Comparison of ENCODE assay signal across 12 mouse cellular contexts in genomic region chr11:83592853-83593252, GRCm38 (mm10). TPM values are rescaled to one million over a fixed set of nuclear protein-coding genes. Genes with fewer than 3 reads are reported as not detected.
DNase-seq lines count a peak whose midpoint lies in the region; ATAC-seq lines count a peak whose summit lies in the region.
"Had no signal": no experiment of that assay in that cellular context is flagged by ENCODE, and none has a peak within 500 bp of the region (broad histone marks: within the 10 kb centered on the region; RNA-seq: fewer than 3 reads in every experiment).

TSS of gene Ccl6 (minus strand) at chr11:83593087.

- WGBS in embryonic facial prominence, embryonic 10.5 days = 33% methylated on average over 2 of the region's 2 CpGs

- ATAC-seq in megakaryocyte progenitor cell, adult 5-6 weeks (replicated peaks; ENCODE audit: poor library complexity) = peak; percentile 52
- no peak for ATAC-seq in cerebellum, adult (ENCODE audit: insufficient number of reproducible peaks, low FRiP score, low TSS enrichment)

- H3K4me3 ChIP-seq in embryonic facial prominence, embryonic 10.5 days = no peak within 1 kb of the TSS
- H3K4me3 ChIP-seq: hindbrain, embryonic 15.5 days; myocyte had no signal

- peak within 1 kb of the TSS; percentile 24; the same call in 1 of the 2 replicates for H3K27ac ChIP-seq in embryonic facial prominence, embryonic 10.5 days (replicated peaks)
- H3K27ac ChIP-seq: hindbrain, embryonic 15.5 days had no signal

- no peaks in the 10 kb centered on the region for H3K9me3 ChIP-seq in embryonic facial prominence, embryonic 10.5 days
- H3K9me3 ChIP-seq: hindbrain, embryonic 15.5 days had no signal

- H3K27me3 ChIP-seq in embryonic facial prominence, embryonic 10.5 days (replicated peaks; ENCODE audit: low read depth, poor library complexity, severe bottlenecking) = no peaks in the 10 kb centered on the region
- H3K27me3 ChIP-seq: hindbrain, embryonic 15.5 days had no signal

- H3K4me1 ChIP-seq in embryonic facial prominence, embryonic 10.5 days = peaks cover 8% of the 10 kb centered on the region
- H3K4me1 ChIP-seq: hindbrain, embryonic 15.5 days had no signal

- DNase-seq in adrenal gland, adult 18-20 months (ENCODE audit: low spot score in 2 of 2) = peak in 1 of 2 experiments; percentile 26
- DNase-seq in adrenal gland, postnatal 14 days = no peak
- DNase-seq in layer of hippocampus, adult 9-11 months = peak; percentile 20
- DNase-seq in layer of hippocampus, postnatal 14 days (ENCODE audit: low spot score in 2 of 2) = no peak
- DNase-seq in embryonic facial prominence, embryonic 10.5 days (ENCODE audit: low spot score) = peak; percentile 18
- DNase-seq in right cerebral cortex, postnatal 25 days = no peak
- DNase-seq: gastrocnemius, postnatal 25 days; lung, embryonic 14.5 days had no signal

- no peaks in the 10 kb centered on the region for H3K36me3 ChIP-seq in embryonic facial prominence, embryonic 10.5 days (replicated peaks)
- H3K36me3 ChIP-seq: hindbrain, embryonic 15.5 days had no signal

RNA-seq across cellular contexts. Expression of gene Ccl6, which starts in this region (rescaled TPM):
- 10 to 100 TPM; 16.6 to 36.3 TPM for total RNA-seq in adrenal gland, adult 18-20 months (2021)
- 9.5 and 14.4 TPM in 2 replicates for total RNA-seq in adrenal gland, postnatal 14 days (2021)
- 1 to 10 TPM; 1.2 to 1.5 TPM for total RNA-seq in layer of hippocampus, postnatal 14 days (2021)
- polyA plus RNA-seq in embryonic facial prominence, embryonic 10.5 days (2016; fragmentation: Nextera tagmentation; extraction: Ambion mirVana) = 1.2 and 2.7 TPM in 2 replicates
- 13.6 and 25.2 TPM in 2 replicates for total RNA-seq in megakaryocyte progenitor cell, adult 5-6 weeks (2015)
- total RNA-seq in megakaryocyte progenitor cell, adult 5-6 weeks (2017) = 13.3 and 15.1 TPM in 2 replicates

Comparison
In these comparisons a context has a peak if more than half of its experiments do, and no peak if none do; other contexts are left out.
1. DNase-seq: peak in layer of hippocampus, adult 9-11 months (single experiment) and embryonic facial prominence, embryonic 10.5 days (single experiment); none in adrenal gland, postnatal 14 days (single experiment), layer of hippocampus, postnatal 14 days (0 of 2) and right cerebral cortex, postnatal 25 days (single experiment).